Mouse (Mus musculus): Measurements from ENCODE around the gene March1.

Gene March1

DNA sequence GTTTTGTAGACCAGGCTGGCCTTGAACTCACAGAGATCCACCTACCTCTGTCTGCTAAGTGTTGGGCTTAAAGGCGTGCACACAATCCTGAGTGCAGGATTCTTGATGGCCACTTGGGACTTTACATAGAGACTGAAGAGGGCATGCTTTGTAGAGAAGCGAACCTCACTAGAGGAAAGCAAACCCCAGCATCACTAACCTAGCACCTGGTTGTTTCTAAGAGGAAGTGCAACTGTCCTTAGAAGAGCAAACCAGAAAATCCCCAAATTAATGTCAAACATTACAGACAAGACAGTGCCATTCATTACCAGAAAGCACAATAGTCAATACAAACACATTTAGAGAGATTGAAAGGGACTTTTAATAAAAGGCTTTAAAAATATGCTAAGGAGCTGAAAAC is 885.7 kb downstream of the March1 start:
- DNase-seq (ENCODE audit: low read depth, low spot score), result no peak

DNA sequence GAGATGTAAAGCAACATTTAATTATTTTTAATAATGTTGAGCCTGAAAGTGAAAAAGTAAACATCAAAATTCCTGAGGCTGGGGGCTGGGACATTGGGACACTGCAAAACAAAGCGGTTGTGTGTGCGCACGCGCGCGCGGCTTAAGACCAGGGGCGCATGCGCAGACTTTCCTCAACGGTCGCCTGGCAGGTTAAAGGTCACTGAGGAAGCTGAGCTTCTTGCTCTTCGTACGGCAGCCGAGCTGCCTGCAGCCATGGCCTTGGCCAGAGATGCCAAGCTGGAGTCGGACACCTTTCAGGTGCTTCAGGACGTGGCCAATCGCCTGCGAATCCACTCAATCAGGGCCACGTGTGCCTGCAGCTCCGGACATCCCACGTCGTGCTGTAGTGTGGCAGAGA is 893.8 kb downstream of the March1 start, which contains the start of gene Tktl2:
TSS of gene Tktl2 (plus strand) at position 220 of the 400 bp plus-strand sequence.
- DNase-seq (ENCODE audit: low read depth, low spot score), result no peak

DNA sequence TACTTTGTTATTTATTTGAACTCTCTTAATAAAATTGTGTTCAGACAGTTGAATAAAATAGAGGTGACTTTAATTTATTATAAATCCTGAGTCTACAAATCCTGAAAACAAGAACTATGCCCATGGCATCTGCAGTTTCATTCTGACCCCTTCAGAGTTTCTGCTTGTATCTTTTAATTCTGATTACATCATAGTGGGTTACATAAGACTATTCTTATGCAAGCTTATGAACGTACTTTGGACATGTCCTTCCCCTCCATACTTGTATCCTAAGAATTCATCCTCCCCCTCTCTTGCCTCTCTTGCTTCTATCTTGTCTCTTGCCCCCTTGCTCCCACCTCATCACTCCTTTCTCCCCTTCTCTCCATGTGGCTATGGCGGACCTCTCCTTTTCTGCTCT is 901.4 kb downstream of the March1 start:
- no peak for DNase-seq (ENCODE audit: low read depth, low spot score)

DNA sequence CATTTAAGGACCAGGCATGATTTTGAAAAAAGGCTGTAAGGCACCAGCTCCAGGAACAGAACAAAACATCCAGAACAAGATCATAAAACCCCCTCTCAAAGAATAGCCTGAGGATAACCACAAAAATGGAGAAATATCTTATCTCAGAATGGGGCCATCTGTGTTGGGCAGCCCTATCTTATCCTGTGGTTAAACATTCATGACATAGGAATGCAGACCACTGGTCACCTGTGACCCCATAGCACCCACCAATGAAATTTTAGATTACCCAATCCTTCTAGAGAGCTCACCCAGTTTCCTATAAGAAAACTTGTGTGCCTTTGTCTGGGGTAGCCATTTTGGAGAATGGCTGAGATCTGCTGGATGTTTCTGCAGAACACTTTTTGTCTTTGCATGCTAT is 902.9 kb downstream of the March1 start:
- no peak for DNase-seq (ENCODE audit: low read depth, low spot score)
